Mouse (Mus musculus): ENCODE measurements around the gene Lenep.
"Not testable (repeated sequence)": the region's sequence is repeated elsewhere in the genome, so short reads cannot be mapped to it uniquely, and the experiment has no call there.

Gene Lenep

DNA sequence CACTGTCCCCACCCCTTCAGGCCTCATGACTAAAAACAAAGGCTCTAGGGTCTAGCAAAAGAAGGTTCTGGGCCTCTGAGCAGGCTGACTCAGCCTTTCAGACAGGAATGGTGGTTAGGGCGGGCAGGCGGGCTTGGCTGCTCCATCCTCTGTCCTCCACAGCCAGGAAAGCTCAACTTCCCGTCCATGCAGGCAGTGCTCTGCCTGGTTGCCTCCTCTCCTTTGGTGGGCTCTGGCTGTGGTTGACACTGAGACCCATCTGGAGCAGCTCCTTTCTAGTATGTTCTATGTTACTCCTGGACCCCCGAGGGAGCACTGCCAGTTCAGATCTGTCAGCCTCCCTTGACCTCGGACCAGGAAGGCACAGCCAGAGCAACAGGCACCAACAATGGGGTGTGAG is at the start of gene Lenep:
Lenep (minus strand) TSS at position 101 of the 400 bp plus-strand sequence.
- DNase-seq (ENCODE audit: low read depth, low spot score) = no peak

DNA sequence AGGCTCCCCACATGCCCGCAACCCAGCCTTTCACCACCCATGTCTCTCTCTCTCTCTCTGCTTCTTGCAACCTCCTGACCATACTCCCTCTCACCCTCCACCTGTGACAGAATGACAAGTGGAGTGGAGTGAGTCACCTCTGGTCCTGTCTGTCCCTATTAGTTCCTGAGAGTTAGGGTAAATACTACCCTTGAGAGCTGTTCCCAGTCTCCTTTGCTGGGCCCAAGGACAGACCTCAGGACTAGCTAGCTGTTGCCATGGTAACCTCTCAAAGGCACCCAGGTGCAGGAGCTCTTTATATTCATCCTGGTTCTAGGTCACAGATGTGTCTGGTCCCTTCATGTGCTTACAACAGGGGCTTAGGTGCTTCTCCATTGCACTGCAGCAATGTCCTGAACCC is 49.3 kb upstream of the Lenep start:
- peak; percentile 66 for DNase-seq (ENCODE audit: low read depth, low spot score)

DNA sequence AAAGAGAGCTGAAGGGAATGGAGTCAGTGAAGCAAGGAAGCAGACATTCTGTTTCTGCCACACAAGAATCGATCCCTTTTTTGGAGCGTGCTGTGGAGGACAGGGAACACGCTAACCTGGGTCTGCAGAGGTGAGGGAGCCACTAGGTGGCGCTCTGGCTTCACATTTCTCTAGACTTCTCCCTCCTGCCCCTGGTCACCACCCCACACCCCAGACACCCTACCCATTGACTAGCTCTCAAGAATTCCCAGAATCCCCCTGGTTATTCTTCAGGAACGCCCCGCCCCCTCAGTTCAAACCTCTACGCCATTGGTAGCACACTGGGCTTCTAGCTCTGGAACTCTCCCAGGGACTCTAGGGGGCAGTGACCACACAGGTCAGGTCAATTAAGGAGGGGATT is 46.9 kb upstream of the Lenep start:
- peak; percentile 88 for DNase-seq (ENCODE audit: low read depth, low spot score)

DNA sequence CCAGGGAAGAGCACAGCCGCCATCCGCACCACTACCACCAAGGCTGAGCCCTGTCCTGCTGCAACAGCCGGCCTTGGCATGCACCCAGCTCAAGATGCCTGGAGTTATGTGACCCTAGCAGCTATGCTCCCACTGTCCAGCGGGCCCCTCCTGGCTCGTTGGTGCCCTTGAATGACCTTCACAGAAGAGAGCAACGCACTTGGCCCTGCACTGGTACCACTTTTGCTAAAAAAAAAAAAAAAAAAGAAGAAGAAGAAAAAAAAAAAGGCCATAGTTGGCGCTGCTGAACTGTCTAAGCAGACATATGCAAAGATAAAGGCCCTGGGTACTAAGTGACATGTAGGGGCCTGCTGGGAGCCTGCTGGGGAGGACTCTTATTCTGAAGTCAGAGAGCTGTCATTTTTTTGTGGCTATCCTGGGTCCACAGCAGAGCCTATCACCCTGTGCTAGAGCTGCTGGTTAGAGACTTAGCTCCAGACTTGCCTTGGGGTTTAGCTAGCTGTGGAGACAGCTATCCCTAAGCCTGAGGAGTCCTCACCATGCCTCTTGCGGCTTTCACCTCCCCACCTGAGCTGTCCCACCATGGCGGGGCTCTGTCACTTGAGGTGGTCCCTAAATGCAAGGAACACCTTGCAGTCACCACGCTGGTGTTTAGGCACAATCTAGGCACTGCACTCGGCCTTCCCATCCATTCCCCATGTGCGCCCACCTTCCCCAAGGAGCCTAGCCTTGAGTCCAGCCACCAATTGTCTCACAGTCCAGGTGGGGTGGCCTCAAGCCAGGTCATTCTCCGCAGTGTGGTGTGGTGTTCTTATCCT is 46.3 kb upstream of the Lenep start:
- DNase-seq (ENCODE audit: low read depth, low spot score) = no peak

DNA sequence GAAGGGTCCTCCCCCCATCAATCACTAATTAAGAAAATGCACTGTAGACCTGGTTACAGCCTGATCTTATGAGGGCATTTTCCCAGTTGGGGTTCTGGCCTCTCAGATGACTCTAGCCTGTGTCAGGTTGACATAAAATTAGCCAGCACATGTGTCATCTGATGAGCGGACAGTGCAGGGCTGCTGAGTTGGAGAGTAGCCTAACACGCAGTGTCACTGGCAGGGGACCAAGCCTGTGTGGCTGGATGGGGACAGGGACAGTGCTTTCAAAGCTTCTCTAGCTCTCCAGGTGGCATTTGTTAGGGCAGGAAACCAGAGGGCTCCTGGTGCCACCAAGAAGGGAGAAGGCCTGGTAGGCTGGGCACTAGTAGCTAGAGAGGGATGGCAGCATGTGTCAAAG is 38.1 kb upstream of the Lenep start:
- DNase-seq (ENCODE audit: low read depth, low spot score) = no peak

DNA sequence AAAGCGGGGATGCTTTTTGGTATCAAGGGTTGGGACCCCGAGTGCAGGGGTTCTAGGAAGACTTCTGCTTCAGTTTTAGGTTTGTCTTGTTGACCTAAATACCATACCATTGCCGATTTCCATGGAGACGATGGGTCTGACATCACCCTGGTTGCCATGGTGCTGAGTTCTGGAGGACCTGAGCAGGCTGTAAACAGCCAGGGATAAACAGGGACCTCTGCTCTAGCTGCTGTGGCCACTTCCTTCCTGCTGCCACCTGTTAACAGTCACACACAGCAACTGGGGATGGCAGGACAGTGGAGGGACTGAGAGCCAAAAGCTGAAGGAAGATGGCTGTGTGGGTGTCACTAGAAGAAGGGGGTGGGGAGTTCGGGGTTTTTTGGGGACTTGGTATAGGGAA is 34.7 kb upstream of the Lenep start:
- peak; percentile 66 for DNase-seq (ENCODE audit: low read depth, low spot score)

DNA sequence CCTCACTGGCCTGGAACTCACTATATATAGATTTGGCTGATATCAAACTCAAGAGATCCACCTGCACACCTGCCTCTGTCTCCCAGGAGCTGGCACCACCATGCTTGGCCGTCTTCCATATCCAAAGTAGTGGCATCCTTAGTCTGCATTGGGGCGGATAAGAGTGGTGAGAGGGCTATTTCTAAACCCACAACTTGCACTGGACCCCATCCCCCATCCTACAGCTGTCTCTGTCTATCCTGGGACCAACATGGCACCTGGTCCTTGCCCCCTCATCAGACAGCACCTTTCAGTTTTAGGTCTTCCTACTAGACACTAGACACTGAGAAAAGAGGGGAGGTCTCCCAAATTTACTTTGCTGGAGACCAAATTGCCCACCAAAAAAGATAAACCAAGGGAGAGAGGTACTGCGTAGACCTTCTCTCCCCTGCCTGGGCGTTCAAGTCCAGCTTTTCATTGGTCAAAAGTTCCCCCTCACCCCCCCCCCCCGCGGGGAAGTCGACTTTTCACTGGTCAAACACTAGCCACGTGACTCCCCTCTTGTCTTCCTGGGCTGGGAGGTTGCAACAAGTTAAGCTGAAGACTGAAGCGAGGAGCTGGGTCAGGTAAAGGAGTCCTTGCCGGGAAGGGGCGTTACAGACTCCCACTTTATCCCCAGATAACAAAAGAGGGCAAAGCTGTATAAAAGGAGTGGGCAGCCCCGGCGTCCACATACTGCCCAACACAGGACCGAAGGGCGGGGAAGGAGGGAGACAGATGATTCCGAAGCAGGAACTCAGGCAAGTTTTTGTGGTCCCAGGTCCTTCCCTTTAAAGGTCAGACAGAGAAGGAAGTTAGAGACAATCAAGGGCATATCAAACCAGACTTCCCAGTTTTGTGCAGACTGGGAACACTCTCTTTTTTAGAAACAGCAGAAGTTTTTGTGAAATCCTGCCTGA is 33.9 kb upstream of the Lenep start, which contains the start of gene Pbxip1:
Pbxip1 (plus strand) TSS at position 531 of the 938 bp plus-strand sequence.
- peak; percentile 54 for DNase-seq (ENCODE audit: low read depth, low spot score)

DNA sequence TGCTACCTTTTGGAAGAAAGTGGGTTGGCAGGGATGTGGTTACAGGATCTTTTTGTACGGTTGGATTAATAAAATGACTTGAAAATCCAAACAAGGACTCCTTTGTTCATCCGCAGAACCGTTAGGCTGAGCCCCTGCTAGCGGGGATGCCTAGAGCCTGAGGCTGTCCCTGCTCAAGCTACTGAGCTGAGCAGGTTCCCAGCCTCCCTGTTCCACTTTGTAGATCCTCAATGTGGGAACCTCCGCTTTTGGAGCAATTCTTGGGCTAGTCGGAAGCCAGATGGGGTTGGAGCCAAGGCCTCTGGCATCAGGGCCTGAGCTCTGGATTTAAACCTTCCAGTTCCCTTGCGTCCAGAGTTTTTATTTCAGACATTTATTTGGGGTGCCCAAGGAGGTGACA is 32.4 kb upstream of the Lenep start:
- DNase-seq (ENCODE audit: low read depth, low spot score) = no peak

DNA sequence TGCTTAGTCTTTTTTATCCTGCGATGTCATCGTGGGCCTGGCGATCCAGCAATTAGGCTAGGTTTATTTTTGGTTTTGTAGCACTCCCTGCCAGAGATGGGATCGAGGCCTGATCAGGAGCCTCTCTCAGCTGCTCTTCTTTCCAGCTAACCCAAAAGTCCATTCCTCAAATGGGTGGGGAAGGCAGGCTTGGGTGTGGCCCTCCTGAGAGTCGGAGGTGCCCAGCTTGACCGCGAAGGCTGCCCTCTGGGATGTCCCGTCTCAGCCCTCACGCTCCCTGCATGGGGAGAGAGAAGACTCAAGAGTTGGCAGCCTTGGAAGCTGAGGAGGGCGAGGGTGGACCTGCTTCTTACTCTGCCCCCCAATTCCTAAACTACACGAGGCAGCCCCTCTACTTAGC is 31.9 kb upstream of the Lenep start:
- no peak for DNase-seq (ENCODE audit: low read depth, low spot score)

DNA sequence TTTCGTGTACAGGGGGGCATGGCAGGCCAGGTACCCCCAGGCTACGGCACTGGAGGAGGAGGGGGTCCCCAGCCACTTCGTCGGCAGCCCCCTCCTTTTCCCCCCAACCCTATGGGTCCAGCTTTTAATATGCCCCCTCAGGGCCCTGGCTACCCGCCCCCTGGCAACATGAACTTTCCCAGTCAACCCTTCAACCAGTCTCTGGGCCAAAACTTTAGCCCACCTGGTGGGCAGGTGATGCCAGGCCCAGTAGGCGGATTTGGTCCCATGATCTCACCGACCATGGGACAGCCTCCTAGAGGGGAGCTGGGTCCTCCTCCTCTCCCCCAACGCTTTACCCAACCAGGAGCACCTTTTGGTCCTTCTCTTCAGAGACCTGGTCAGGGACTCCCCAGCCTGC is 30.0 kb upstream of the Lenep start:
- no peak for DNase-seq (ENCODE audit: low read depth, low spot score)

DNA sequence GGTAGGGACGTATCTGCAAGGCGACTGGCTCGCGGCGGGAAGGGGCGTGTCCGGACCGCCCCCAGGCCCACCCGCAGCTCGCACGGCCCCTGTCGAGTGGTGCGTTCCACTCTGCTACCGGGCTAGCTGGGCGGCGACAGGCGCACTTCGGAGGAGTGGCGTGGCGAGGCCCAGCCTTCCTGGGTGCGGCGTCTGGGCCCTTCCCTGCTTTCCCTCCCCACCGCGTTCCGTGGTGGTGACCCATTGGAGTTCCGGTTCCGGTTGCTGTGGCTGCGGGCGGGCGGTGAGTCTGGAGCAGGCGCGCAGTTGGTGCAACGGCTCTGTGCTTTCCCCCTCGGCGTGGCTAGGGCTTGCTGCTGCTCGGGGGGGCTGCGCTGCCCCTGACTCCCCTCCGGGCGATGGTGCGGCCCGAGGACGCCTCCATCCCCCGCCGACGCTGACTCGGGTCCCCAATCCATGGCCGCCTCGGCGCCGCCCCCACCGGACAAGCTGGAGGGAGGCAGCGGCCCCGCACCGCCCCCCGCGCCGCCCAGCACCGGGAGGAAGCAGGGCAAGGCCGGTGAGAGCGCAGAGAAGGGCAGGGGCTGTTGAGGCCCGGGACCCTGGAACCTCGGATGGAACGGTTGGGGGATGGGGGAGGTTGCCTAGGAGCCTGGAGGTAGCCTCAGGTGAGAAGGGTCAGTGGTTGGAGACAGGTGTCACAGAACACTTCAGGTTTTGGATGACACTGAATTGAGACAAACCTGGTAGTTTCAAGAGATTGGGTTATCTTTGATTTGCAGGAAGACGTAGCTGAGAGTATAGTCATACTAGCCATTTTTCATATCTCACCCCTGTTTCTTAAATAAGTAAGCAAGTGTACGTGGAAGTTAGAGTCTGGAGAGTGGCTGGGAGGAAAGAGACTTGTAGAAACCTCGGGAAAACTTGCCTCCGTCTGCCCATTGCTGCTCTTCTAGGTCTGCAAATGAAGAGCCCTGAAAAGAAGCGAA is 27.9 kb upstream of the Lenep start, which contains the start of gene Pygo2:
Pygo2 (plus strand) TSS at position 44 of the 989 bp plus-strand sequence.
- peak; percentile 99 for DNase-seq (ENCODE audit: low read depth, low spot score)

DNA sequence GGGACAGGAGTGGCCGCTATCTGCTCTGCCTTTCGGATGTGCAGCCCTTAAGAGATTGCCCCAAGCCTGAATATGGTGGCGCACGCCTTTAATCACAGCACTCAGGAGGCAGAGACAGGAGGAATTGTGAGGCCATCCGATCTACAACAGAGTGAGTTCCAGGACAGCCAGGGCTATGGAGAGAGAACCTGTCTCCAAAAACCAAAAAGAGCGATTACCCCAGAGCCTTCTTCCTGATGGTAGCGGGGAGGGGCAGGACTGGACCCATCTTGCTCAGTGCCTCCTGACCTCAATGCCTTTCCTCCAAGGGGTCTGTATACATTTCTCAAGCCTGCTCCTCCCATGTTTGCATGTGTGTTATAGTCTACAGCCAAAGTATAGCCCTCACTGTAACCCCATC is 26.4 kb upstream of the Lenep start:
- DNase-seq (ENCODE audit: low read depth, low spot score) = not testable (repeated sequence)

DNA sequence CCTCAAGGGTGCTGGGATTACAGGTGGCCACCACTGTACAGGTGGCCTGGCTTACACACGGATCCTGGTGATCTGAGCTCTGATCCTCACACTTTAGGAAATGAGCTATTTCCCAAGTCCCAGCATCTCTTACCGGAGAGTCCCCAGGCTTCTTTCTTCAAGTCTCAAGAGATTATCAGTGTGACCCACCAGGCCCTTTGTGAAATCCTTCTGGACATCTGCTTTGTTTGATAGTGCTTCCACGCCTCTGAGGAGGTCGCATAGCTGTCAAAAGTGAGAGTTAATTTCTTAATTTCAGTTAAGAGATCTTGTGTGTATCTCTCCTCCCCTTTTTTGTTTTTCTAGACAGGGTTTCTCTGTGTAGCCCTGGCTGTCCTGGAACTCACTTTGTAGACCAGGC is 23.3 kb upstream of the Lenep start:
- no peak for DNase-seq (ENCODE audit: low read depth, low spot score)

DNA sequence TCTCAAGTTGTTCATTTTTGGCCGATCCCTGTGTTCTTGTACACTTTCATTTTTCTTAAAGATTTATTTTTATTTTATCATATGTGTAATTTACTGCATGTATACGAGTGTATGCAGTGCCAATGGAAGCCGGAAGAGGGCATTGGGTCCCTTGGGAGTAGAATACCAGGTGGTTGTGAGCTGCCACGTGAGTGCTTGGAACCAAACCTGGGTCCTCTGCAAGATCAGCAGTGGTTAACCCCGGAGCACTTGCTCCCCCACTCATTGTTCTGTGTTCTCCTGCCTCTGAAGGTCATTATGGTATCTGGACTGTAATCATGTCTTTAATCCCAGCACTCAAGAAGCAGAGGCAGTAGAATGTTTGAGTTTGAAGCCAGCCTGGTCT is 22.5 kb upstream of the Lenep start:
- DNase-seq (ENCODE audit: low read depth, low spot score) = no peak

DNA sequence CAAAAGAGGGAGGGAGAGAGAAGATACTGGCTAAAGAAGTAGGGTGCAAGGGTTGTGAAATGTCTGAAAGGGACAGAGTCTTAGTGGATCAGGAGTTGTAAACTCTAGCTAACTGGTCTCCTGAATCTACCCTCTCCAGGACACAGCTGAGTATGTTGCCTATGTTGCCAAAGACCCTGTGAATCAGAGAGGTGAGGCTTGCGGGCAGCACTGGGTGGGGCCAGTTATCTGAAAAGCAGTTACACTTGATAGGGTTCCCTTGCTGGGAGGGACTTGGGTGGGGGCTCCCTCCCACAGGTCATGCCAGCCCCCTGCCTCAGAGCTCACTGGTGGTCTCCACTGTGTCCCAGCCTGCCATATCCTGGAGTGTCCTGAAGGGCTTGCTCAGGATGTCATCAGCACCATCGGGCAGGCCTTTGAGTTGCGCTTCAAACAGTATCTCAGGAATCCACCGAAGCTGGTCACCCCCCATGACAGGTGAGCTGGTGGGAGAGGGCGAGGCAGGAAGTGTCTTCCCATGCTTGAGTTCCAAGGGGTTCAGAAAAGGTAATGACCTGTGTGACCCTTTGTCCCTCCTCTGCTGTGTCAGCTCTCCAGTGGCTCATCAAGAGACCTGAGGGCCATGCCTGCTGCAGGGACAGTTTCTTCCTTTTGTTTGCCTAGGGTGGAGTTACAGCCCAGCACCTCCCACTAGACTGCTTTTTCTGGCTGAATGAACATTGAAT is 22.0 kb upstream of the Lenep start:
- no peak for DNase-seq (ENCODE audit: low read depth, low spot score)

DNA sequence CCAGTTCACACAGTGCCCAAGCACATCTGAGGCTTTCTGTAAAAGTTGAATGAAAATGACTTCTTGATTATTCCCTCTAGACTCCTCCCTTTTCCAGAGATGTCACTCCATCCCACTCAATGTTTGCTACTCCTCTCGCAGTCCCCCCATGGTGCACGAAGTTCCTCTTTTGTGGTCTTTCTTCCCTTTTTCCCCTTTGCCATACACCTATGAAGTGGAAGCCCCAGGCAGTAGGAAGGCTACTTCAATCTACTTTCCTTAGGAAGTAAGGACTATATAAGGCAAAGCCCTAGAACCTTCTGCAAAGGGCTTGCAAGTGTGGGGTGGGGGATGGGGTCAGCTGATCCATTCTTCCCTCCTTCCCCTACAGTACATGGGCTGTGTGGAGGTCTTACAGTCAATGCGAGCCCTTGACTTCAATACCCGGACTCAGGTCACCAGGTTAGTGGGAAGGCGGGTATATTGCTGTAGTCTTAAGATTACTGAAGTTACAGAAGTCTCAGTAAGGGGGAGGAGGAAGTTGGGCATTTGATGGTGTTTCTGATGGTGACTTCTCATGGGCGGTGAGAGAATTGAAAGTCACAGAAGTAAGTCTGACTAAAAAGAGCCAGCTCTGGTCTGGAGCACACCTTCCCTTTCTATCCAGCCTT is 20.1 kb upstream of the Lenep start:
- no peak for DNase-seq (ENCODE audit: low read depth, low spot score)

DNA sequence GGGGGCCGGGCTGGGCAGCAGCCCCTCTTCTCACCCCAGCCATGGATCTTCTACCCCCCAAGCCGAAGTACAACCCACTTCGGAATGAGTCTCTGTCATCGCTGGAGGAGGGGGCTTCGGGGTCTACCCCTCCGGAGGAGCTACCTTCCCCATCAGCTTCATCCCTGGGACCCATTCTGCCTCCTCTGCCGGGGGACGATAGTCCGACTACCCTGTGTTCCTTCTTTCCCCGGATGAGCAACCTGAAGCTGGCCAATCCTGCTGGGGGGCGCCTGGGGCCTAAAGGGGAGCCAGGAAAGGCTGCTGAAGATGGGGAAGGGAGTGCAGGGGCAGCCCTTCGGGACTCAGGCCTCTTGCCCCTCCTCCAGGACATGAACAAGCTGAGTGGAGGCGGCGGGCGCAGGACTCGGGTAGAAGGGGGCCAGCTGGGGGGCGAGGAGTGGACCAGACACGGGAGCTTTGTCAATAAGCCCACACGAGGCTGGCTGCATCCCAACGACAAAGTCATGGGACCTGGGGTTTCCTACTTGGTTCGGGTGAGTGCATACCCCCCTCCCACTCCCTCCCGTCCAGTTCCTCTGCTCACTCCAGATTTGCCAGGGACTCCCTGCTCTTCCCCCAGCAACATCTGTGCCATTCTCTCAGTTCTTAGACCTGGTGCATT is 19.3 kb upstream of the Lenep start:
- DNase-seq (ENCODE audit: low read depth, low spot score) = no peak

DNA sequence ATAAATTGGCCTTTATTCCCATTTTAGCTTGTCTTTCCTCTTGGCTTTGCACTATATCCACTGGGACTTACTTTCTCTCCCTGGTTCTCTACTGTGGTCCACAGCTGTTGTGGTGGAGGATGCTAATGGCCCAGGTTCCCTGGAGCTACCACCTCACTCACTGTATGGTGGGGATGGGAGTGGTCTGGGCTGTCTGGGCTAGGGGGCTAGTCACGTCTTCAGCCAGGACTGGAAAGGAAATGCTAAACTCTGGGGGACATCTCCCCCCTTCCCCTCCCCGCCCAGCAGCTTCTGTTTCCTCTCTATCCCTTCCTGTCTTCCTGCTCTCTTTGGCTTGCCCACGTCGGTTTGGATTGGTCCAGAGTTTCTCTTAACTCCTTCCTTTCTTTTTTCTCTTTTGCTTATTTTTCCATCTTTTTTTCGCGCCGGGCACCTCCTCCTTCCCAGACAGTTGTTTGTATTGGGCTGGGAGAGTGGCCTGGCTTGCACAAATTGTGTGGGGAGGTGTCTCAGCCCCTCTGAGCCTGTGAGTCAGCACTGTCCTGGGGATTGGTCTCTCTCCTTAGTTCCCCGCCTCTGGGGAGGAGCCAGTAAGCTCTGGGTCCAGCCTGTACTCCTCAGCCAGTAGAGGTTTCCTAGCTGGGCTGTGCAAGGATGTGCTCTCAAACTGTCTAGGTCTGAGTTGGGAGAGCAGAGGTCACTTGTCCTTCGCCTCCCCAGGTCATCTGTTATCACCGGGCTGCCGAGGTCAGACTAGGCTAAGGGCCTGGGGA is 18.6 kb upstream of the Lenep start:
- DNase-seq (ENCODE audit: low read depth, low spot score) = peak; percentile 93

DNA sequence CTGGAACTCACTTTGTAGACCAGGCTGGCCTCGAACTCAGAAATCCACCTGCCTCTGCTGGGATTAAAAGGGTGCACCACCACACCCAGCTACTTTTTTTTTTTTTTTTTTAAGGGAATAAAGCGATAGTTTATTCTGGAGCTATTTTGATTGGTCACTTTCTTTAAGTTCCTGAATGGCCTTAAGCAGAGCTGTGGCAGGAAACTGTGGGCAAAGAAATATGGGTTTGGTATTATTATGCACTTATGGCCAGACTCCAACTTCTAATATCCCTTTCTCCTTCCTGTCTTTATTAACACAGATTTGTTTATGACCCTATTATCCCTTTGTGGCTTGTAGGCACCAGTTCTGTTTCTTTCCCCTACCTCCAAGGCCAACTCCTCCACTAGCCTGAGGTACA is 17.8 kb upstream of the Lenep start:
- no peak for DNase-seq (ENCODE audit: low read depth, low spot score)
